Mouse (Mus musculus): ENCODE data around the gene Gm43518. TPM values are rescaled to one million over a fixed set of nuclear protein-coding genes. Genes with fewer than 3 reads are reported as not detected.

The Gm43518 gene
- total and polyA plus RNA-seq, 3 experiments = 2.1 to 3.6 TPM; not detected in 1

DNA sequence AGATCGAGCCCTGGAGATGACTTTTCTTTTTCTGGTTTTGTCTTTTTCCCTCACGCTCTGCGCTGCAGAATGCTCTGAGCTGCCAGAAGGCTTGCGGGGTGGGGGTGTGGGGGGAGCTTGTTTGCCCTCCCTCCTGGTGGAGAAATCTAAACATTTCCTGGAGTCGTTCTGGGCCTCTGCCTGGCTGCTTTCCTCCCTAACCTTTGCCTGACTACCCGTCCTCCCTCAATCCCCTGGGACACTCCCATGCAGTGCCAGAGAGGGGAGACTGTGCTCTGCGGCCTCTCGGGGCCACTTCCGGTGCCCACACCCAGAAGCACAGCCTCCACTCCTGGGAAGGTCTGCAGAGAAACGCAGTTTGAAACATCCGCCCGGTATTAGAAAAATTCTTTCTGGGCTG, 47.3 kb upstream of the Gm43518 start, which contains the start of gene Hcar1:
Gene Hcar1 (minus strand): TSS at position 93 of the 400 bp plus-strand sequence.
- no peak for DNase-seq (ENCODE audit: low read depth, low spot score)
- no peaks in the 10 kb centered on the region for H3K36me3 ChIP-seq (ENCODE audit: control insufficient read depth in 1 of 2, insufficient read depth in 2 of 2, low read length in 2 of 2)
- no peak within 1 kb of the TSS for H3K27ac ChIP-seq (ENCODE audit: control insufficient read depth, low read depth, low read length)
- H3K27me3 ChIP-seq (ENCODE audit: control insufficient read depth in 1 of 2, insufficient read depth in 2 of 2, low read length in 2 of 2) = peaks cover 0 to 2% of the 10 kb centered on the region in 2 experiments
- peaks cover 4 to 8% of the 10 kb centered on the region in 2 experiments for H3K4me1 ChIP-seq (ENCODE audit: control insufficient read depth in 1 of 2, insufficient read depth in 2 of 2, low read length in 2 of 2)
- no peak within 1 kb of the TSS for H3K9ac ChIP-seq (ENCODE audit: control insufficient read depth, low read depth, low read length, poor library complexity, severe bottlenecking)
- TF ChIP-seq RCOR1 (IDR thresholded peaks at IDR 0.05; ENCODE audit: low read depth, low read length) (no peak), ELF1 (IDR thresholded peaks at IDR 0.05; ENCODE audit: low read depth, low read length) (no peak), HCFC1 (IDR thresholded peaks at IDR 0.05; ENCODE audit: low read depth, low read length) (no peak), ETS1 (IDR thresholded peaks at IDR 0.05; ENCODE audit: low read depth, low read length) (no peak), CHD1 (IDR thresholded peaks at IDR 0.05; ENCODE audit: low read depth, low read length) (no peak), SMC3 (IDR thresholded peaks at IDR 0.05; ENCODE audit: low read depth, low read length) (no peak), TCF12 (IDR thresholded peaks at IDR 0.05; ENCODE audit: low read depth, low read length) (no peak), MAFK (IDR thresholded peaks at IDR 0.05; ENCODE audit: borderline replicate concordance, low read depth, low read length) (no peak), BHLHE40 (IDR thresholded peaks at IDR 0.05; ENCODE audit: borderline replicate concordance, low read depth, low read length) (no peak), CTCF (IDR thresholded peaks at IDR 0.05 in 2 of 3, conservative IDR thresholded peaks at IDR 0.05 in 1 of 3; ENCODE audit: control insufficient read depth in 1 of 3, insufficient read depth in 1 of 3, low read depth in 2 of 3, low read length in 3 of 3, poor library complexity in 1 of 3, severe bottlenecking in 1 of 3) (no peak), CHD2 (IDR thresholded peaks at IDR 0.05; ENCODE audit: low read length) (no peak), POLR2A (IDR thresholded peaks at IDR 0.05; ENCODE audit: control insufficient read depth in 1 of 2, insufficient read depth in 1 of 2, low read depth in 1 of 2, low read length in 2 of 2, poor library complexity in 1 of 2) (no peak), ZC3H11A (IDR thresholded peaks at IDR 0.05; ENCODE audit: low read depth, low read length) (no peak), MXI1 (IDR thresholded peaks at IDR 0.05; ENCODE audit: low read depth, low read length) (no peak), TAL1 (IDR thresholded peaks at IDR 0.05; ENCODE audit: low read length) (no peak), USF2 (IDR thresholded peaks at IDR 0.05; ENCODE audit: borderline replicate concordance in 1 of 2, insufficient read depth in 1 of 2, low read depth in 1 of 2, low read length in 2 of 2) (no peak), NRF1 (IDR thresholded peaks at IDR 0.05; ENCODE audit: insufficient read depth, low read depth, low read length, poor library complexity, severe bottlenecking) (no peak), USF1 (IDR thresholded peaks at IDR 0.05; ENCODE audit: low read depth, low read length) (no peak), GATA1 (IDR thresholded peaks at IDR 0.05; ENCODE audit: low read depth, low read length) (no peak), ZKSCAN1 (IDR thresholded peaks at IDR 0.05; ENCODE audit: low read depth, low read length) (no peak)
- H3K9me3 ChIP-seq (replicated peaks; ENCODE audit: insufficient read depth, low read length) = no peaks in the 10 kb centered on the region
- H3K4me3 ChIP-seq (ENCODE audit: control insufficient read depth in 1 of 2, insufficient read depth in 1 of 2, low read depth in 2 of 2, low read length in 2 of 2) = no peak within 1 kb of the TSS
- no peaks in the 10 kb centered on the region for H3K79me2 ChIP-seq (ENCODE audit: control insufficient read depth, insufficient read depth, low read length, poor library complexity)

DNA sequence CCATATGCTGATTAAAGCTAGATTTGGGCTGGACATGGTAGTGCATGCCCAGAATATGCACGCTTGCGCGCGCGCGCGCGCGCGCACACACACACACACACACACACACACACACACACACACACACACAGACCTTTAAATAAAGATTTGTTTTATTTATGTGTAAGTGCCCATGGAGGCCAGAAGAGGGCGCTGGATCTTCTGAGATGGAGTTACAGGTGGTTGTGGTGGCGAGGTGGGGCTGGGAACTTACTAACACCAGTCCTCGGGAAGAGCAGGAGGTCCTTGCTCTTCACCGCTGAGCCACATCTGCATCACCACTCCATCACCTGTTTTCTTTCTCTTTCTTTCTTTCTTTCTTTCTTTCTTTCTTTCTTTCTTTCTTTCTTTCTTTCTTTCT, 46.4 kb upstream of the Gm43518 start:
- DNase-seq (ENCODE audit: low read depth, low spot score) = peak; percentile 45

More for the DNA sequence above, 46.4 kb upstream of the Gm43518 start:
- no peaks in the 10 kb centered on the region; a peak in 2 of 4 replicates for H3K27me3 ChIP-seq (ENCODE audit: control insufficient read depth in 1 of 2, insufficient read depth in 2 of 2, low read length in 2 of 2)
- H3K4me1 ChIP-seq (ENCODE audit: control insufficient read depth in 1 of 2, insufficient read depth in 2 of 2, low read length in 2 of 2) = peaks cover 4 to 8% of the 10 kb centered on the region in 2 experiments
- no peak overlapping the region for H3K9ac ChIP-seq (ENCODE audit: control insufficient read depth, low read depth, low read length, poor library complexity, severe bottlenecking)
- TF ChIP-seq CHD2 (IDR thresholded peaks at IDR 0.05; ENCODE audit: low read length) (no peak), RAD21 (IDR thresholded peaks at IDR 0.05; ENCODE audit: low read depth, low read length) (peak; percentile 21; the same call in 1 of the 2 replicates), ZC3H11A (IDR thresholded peaks at IDR 0.05; ENCODE audit: low read depth, low read length) (0 out of 2 replicates have a peak, but pooled peaks have one; percentile 30), JUND (IDR thresholded peaks at IDR 0.05; ENCODE audit: low read depth, low read length) (no peak), SMC3 (IDR thresholded peaks at IDR 0.05; ENCODE audit: low read depth, low read length) (peak; percentile 28; the same call in 1 of the 2 replicates), USF2 (IDR thresholded peaks at IDR 0.05; ENCODE audit: borderline replicate concordance in 1 of 2, insufficient read depth in 1 of 2, low read depth in 1 of 2, low read length in 2 of 2) (no peak), CTCF (IDR thresholded peaks at IDR 0.05 in 2 of 3, conservative IDR thresholded peaks at IDR 0.05 in 1 of 3; ENCODE audit: control insufficient read depth in 1 of 3, insufficient read depth in 1 of 3, low read depth in 2 of 3, low read length in 3 of 3, poor library complexity in 1 of 3, severe bottlenecking in 1 of 3) (peak in 2 of 3 experiments; percentile 40 to 44; a peak in 5 of 6 replicates)
- no peaks in the 10 kb centered on the region for H3K9me3 ChIP-seq (replicated peaks; ENCODE audit: insufficient read depth, low read length)
- H3K27ac ChIP-seq (ENCODE audit: control insufficient read depth, low read depth, low read length) = no peak overlapping the region
- no peaks in the 10 kb centered on the region for H3K79me2 ChIP-seq (ENCODE audit: control insufficient read depth, insufficient read depth, low read length, poor library complexity)
- no peaks in the 10 kb centered on the region for H3K36me3 ChIP-seq (ENCODE audit: control insufficient read depth in 1 of 2, insufficient read depth in 2 of 2, low read length in 2 of 2)
- no peak overlapping the region for H3K4me3 ChIP-seq (ENCODE audit: control insufficient read depth in 1 of 2, insufficient read depth in 1 of 2, low read depth in 2 of 2, low read length in 2 of 2)

Data from MEL (cell line).